Mouse (Mus musculus): ENCODE measurements around the gene Mgst2.

The Mgst2 gene

DNA sequence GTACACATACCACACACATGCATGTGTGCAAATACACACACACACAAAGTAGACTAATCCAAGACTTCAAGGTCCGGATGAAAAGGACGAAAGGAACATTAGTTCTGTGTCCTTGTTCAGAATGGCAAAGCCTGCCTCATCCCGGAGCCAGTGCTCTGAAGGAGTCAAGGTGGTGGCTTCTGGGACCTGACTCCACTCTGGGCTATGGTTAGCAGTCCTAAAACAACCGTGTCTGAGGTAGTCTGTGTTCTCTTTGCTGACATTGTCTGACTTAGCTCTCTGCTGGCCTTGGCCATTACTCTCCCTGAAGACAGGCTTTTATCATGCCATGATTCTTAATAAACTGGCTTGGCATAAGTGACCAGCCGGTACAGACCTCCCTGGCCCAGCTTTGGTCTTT lies 745 bp upstream of the Mgst2 start:
- no peak for DNase-seq

DNA sequence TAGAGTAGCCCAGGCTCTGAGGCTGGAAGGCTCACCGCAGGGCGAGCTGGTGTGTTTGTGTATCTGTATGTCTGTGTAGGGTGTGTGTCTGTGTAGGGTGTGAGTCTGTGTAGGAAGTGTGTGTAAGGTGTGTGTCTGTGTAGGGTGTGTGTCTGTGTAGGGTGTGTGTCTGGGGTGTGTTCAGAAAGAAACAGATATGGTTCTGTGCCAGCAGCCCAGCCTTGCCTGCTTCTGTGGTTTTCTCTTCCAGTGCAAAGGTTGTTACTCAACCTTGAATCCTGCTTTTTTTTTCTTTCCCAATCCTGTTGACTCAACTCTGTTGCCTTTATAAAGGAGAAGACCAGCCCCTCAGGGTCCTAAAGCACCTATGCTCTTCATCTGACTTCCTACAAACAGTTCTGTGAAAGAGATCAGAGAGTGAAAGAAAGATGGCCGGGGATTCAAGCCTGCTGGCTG lies 689 bp downstream of the Mgst2 start:
- no peak for DNase-seq

DNA sequence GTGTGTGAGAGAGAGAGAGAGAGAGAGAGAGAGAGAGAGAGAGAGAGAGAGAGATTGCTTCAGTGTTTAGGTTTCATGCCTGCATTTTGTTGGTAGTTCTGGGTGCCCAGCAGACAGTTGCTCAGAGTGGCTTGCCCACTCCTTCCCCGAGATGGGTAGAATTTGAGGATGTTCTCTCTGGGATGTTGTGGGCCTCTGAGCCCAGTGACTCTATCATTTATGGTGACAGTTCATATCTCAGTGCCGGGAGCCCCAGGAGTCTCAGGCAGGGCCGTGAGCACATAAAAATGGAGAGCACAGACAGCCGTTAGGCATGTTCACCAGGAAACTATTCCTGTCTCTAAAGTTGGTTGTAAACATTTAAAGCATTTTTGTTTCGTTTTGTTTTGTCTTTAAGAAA lies 1.2 kb downstream of the Mgst2 start:
- no peak for DNase-seq

DNA sequence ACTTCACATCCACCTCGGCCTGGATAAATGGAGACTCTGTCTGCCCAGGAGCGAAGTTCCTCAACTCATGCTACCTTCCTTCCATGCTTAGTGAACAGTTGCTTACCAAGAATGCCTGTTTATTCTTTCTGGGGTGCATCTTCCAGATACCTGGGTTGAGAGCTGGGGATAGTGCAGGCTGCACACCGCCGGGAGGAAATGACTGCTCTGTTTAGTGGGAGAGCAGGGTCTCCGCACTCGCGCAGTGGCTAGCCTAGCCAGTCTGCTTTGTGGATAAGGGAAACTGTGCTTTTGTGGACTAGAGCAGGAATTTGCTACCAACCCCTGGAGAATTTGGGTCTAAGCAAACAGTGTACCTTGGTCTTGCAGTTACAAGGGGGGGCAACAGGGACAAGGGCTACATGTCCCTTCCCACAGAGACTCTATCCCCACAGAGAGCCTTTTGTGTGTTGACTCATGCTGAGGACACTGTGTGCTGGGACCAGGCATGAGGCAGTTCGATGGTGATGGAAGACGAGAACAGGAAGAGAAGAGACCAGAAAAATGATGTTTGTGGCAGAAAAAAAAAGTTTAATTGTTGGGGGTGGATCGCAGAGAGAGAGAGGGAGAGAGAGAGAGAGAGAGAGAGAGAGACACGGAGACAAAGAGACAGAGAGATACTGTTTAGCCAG lies 1.9 kb downstream of the Mgst2 start:
- no peak for DNase-seq

DNA sequence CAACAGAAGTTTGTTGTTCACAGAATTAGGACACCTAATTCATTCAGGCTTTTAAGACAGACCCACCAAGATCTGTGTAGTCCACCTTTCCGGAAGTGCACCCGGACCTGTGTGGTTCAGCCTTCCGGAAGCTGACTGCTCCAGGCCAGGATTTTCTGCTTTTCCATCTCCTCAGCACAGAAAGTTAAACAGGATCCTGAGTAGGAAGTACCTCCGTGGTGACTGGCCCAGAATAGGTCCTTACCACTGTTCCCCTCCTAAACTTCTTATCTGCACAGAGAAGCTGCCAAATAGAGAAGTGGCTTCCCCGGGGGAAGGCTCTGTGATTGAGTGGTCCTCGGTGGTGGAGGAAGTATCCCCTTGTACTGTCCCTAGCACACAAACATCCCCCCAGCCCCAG lies 2.4 kb downstream of the Mgst2 start:
- DNase-seq, result no peak

DNA sequence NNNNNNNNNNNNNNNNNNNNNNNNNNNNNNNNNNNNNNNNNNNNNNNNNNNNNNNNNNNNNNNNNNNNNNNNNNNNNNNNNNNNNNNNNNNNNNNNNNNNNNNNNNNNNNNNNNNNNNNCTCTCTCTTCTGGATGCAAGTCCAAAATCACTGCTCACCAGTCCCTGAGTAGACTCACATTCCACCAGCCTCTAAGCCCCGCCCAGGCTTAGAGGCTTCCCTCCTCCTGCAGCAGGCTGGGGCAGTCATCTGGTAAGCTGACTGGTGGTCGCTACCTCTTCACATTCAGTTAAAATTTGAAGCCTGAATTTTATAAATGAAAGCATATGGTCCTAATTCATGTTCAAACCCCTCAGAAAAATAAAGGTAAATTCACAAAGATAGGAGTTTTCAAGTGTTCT lies 8.4 kb downstream of the Mgst2 start:
- DNase-seq, result no peak

DNA sequence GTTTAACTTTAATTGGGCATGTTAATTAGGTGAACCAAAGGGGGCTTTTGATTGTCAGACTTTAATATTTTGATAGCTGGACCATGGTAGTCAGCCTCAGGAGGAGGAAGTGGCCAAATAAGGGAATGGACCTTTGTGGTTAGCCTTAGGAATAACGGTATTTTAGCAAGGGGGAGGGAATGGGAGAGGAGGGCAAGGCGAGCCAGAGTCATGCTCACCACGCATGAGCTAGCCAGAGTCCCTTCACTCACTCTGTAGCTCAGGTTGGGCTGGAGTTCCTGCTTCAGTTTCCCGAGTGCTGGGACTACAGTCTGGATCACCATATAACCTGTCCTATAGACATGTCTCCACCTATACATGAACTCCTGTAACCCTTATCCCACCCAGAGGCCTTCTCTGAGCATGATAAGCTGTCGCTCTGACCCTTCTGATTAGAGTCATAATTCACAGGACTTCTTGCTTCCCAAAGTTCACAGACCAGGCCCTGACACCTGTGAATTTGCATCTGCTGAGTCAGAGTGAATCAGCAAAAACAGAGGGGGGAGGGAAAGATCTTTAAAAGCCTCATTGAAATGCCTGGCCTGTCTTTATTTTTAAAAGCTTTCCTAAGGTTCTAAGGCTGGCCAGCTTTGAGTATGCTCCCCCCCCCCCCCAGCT lies 10.4 kb downstream of the Mgst2 start:
- DNase-seq, result no peak

DNA sequence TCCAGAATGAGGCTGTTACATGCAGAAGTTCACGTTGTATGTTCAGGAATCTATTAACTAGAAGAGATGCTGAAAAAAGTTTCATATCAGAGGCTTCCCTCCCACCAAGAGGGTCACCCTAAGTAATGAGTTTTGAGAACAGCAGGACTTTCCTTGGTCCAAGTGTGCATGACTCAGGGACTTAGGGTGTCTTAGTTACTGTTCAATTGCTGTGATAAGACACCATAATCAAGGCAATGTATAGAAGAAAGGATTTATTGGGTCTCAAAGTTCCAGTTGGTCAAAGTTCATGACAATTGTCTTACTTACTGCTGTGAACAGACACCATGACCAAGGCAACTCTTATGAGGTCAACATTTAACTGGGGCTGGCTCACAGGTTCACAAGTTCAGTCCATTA lies 10.9 kb downstream of the Mgst2 start:
- no peak for DNase-seq

DNA sequence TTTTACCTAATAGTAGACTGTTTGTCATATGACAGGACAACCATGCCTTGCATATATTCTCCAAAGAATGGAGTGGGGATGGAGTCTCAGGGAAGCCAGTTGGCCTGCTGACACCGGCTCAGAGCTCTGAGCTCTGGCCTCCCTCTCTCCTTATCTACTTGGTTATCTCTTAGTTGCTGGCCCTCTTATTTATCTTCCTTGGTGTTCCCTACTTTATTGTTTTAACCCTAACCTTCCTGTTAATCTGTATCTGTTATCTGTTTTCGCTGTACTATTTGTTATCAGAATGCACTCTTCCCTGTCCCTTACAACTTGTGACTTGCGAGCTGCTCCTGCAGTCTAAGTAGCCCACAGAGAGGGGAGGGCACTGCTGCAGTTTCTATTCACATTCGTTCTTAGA lies 12.5 kb downstream of the Mgst2 start:
- no peak for DNase-seq

DNA sequence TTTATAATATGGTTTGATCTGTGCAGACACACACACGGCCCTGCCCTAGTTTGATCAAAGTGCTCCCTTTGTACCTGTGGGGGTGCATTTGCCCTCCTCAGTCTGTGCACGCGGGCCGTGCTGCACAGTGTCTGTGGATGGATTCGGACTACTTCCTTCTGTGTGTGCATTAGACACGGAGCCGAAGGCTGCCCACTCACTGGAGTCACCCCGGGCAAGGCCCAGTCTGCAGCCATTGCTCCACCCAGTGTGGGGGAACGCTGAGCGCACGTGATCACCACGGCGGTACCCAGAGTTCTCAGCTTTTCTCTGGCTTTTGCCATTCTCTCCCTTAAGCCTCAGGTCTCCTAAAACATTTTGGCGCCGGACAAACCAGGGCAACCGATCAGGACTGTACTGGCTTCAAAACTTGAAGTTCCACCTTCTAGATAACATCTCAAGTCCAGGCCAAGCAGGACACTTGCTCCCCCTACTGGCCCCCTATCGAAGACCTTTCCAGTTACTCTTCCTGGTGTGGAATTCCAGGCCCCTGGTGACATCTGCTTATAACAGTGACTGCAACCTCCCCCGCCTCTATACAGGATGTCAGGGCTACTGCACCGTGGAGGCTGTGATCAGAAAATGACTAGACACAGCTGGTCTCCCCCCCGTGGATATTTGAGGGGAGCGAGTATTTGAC lies 13.4 kb downstream of the Mgst2 start:
- peak; percentile 85 for DNase-seq

DNA sequence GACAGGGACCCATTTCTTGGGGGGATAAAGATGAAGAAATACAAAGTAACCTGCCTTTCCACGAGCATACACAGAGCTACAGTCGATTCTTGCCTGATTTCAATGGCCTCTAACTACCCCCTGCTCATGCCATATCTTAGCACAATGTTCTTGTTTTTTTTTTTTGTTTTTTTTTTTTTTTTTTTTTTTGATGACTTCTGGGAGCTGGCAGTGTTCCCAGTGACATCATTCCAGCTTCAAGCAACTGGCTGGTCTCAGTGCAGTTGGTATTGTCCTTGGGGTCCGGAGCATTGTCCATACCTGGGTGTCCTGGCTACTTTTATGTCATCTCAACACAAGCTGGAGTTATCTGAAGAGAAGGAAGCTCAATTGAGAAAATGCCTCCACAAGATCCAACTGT lies 14.8 kb downstream of the Mgst2 start:
- no peak for DNase-seq

DNA sequence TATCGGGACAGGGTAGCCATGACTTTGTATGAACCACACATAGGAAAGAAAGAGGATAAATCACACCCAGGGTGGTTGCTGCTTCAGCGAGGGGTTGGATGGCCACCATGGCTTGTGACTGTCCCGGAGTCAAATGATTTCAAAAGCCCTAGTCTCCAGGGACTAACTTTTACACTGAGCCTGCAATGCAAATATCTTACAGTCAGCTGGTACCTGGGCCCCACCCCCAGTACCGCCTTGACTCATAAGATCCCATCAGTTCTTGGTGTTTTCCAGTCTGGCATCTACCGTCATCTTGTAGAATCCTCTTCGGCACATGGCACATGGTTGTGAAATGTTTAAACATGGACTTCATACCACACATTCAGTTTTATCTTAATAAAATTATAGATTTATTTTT lies 25.4 kb downstream of the Mgst2 start:
- DNase-seq, result no peak

DNA sequence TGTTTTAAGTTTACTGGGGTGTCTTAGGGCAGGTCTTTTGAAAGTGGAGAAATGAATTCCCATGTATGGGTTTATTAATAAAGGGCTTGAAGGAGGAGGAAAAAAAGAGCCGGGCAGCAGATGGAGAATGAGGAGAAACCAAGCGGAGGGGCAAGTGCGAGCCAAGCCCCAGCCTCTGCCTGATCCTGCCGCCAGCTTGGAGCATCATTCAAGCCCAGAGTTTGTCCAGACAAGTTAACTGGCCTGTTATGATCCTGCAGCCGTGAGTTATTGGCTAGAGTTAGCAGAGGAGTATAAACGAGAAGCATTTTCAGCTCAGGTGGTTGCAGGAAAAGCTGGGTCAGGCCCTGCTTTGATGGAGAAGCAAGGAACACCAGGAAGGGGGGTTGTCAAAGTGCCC lies 26.2 kb downstream of the Mgst2 start:
- DNase-seq, result no peak

DNA sequence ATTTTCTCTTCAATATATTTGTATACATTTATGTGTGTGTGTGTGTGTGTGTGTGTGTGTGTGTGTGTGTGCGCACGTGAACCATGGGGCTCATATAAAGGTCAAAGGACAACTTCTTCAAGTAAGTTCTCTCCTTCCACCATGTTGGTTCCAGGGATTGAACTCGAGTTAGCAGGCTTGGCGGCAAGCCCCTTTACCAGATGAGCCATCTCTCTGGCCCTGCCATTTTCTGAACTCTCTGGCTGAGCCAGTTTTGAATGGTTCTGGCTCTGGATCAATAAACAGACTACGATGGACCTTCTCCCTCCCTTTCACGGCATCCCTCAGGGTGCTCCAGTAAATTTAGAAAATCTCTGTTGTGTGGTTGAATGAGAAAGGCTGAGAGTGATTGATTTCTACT lies 26.6 kb downstream of the Mgst2 start:
- DNase-seq, result no peak

DNA sequence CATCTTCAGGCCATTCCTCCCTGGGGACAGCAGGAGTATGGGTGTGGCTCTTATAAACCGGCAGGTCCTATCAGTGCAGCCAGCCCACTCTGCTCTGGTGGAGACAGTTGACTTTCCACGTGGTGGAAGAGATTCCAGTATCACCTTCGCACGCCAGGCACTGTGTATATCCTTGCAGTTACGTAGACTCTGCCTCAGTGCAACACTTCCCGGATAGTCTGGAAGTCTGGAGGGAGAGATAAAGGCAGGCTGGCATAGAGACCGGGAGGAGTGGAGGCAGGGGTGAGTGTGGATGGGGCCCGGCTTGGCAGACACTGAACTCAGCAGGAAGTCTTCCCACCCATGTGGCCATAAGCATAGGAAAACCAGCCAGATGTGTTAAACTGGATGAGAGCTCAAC lies 28.6 kb downstream of the Mgst2 start:
- no peak for DNase-seq

DNA sequence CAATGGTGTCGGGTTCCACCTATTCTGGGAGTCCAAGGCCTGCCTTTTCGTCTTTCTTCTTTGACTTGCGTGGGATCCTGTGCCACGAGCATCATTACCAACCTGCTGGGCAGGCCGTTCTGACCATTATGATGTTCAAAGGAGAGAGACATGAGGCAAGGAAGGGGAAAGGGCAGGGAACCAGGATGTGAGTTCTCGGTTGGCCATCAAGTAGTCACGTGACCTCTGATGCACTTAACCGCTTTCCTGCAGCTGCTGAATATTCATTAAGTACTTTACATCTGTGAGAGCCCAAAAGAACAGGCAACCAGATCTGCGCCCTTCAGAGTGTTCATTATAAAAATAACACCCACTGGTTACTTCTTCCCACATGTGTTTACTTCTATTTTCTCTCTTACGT lies 33.0 kb downstream of the Mgst2 start:
- no peak for DNase-seq

DNA sequence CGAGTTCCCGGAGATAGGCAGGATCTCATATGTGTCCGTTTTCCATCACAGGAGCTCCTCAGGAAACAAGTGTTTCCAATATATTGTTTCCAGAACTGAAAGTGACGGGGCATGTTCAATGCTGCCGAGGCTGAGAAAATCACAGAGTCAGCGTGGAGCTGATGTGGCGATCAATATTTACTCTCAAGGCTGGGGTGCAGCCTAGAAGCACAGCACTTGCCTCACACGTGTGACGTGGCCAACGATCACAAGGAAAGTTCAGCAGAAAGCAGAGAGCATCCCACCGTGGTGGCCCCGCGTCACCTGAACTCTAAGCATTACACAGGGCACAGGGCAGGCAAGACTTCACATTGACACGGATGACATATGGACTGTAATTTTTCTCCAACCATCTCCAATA lies 34.4 kb downstream of the Mgst2 start:
- DNase-seq, result no peak

DNA sequence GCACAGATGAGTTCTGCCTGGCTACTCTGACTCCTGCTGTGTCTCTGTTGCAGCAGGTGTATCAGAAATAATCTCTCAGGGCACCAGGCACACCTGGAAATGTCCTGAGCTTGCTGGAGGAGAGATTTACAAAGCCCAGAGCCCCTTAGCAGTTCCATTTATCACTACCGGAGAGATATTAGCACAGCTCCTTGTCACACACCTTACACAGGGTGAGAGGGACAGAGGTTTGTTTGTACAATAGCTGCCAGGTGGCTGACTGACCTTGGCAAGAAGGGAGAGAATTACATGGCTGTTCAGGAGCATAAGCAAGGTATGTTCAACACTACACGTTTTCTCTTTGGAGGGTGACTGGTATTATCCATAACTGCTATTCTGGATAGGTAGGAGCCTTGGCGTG lies 35.6 kb downstream of the Mgst2 start:
- no peak for DNase-seq

DNA sequence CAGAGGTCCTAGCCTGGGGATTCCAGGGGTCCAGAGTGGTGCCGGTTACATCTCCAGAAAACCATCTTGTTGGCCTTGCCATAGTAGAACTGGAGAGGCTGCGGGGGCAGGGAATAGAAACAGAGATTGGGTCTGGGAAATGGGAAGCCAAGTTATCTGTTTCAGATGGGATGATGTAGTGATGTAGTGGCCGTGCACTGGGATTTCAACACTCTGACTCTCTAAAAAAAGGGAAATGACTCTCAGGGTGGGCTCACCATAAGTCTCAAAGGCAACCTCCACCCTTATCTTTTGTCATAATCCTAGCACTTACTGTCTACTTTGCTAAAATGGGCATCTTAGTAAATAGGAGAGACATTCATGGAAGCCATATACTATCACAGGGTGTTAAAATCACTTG lies 37.8 kb downstream of the Mgst2 start:
- no peak for DNase-seq

DNA sequence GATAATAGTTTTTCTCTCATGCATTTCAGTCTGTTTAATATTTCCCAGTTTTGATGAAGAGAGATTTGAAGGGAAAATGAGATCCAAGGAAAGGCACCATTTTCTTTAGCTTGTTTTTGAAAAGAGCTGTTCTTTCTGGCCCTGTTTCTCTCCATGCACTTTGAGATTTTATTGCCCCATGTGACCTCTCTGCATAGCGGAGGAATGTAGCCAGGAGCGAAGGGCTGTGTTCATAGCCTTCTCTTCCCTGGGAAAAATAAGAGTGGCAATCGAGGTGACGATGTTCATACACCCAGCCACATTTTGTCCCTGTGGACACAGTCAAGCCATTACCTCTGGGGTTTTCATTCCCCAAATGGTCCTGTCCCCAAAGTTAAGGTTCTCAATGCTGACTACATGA lies 40.0 kb downstream of the Mgst2 start:
- DNase-seq, result no peak

DNA sequence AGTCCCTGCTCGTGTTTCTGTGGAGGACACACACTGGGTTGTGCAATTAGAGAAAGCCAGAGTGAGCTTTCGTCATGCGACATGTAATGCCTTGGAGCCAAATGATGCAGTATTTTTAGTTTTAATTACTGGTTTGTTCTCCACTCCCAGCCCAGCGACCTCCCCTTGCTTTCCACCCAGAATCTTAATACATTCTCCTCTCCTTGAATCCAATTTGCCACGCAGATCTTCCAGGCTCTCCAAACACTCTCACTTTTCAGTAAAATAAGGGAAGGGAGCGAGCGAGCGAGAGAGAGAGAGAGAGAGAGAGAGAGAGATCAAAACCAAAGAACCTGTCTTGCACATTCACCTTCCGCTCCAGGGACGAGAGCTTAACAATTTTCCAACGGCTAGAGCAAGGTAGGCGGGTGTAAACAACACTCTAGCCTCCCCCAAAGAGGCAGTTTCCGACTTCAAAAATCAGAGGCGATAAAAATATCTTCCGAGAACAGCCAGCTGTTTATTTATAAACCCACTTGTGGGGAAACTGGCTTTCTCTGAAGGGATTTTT lies 40.6 kb downstream of the Mgst2 start:
- no peak for DNase-seq

DNA sequence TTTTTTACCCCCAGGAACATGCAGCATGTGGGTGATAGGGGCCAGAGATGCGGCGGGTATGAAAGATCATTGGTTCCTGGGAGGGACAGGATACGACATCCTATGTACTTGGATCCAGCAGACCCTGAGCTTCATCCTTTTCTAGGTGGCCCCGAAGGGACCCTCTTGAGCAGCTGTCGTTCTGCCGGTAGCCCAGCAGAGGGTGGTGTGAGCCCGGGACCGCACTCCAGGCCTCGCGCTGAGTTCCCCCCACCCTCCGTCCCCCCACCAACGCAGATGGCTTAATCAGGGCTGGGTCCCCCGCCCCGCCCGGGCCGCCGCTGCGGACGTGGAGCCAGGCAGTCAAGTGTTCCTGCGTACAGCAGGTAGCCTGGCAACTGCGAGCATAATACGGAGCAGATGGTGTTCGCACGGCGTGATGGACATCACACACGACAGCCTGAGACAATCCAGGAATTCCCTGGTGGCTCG lies 41.2 kb downstream of the Mgst2 start:
- DNase-seq, result peak; percentile 86

DNA sequence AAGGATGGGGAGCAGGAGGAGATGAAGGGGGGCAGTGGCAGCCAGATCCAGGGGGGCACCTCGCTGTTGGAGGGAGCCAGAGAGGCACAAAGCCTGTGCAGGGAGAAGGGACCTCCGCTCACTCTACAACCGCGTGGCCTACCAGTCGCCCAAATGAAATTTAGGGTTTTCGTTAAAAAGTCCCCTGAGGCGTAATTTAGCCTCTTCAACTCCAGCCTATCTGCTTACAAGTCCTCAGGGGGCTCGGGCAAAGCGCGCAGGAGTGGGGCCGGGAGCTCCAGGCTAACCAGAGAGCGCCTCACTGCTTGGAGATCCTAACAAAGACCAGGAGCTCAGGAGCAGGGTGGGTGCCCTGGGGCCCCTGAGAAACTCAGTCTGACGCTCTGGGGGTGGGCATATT lies 41.8 kb downstream of the Mgst2 start:
- DNase-seq, result peak; percentile 34

DNA sequence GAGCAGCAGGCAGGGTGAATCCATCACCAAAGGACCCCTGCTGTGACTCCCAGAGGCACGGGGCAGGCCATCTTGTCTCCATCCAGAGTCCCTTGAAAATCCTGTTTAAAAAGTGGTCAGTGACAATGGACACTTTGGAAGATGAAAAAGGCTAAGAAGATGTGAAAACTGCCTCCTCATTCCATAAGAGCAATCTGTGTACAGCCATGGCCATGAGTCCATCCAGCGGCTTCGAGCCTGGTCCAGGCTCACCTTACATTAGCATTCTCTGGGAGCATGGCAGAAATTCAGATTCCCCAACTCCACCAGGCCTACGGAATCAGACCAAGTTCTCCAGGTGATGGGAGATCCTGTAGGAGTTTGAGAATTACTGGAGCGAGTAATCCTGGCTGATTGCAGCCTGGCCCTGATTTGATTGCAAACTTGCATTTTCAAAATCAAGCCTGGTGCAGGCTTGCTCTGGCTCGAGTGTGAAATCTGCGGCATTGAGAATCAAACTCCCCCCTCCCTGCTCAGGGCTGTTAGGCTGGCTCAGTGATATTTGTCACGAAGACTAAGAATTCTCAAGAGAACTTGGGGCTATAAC lies 42.6 kb downstream of the Mgst2 start:
- DNase-seq, result no peak

Measured in kidney, postnatal 10 days (tissue).